Mouse (Mus musculus) spleen, adult 2 months (tissue): ENCODE results near the gene Gm17455.

Experiments used
- CTCF ChIP-seq: fragments of 200-500 bp; IDR thresholded peaks from 2 replicates; pipeline ENCODE4 v1.5.1; 2011; ENCODE audit warnings: mild to moderate bottlenecking, inconsistent platforms; ENCODE audit not compliant: insufficient read depth, insufficient read length, insufficient replicate concordance; ENCODE audit errors: extremely low read depth
- POLR2A ChIP-seq: fragments of 200-500 bp; IDR thresholded peaks from 2 replicates; pipeline ENCODE4 v1.6.1; 2011; ENCODE audit warnings: low read depth, low read length, inconsistent platforms

GRCm38 (mm10) chr10:60422756-60423155 lies 23.2 kb downstream of the Gm17455 start:
- no peak for TF ChIP-seq CTCF
- no peak for TF ChIP-seq POLR2A
